Mouse (Mus musculus): ENCODE measurements at regions not wholly inside any gene's neighbourhood (a gene's known extent, or its start where the extent isn't known, plus 50 kb on each side); places are given as distances from the start of the nearest gene placed in this dataset.

DNA sequence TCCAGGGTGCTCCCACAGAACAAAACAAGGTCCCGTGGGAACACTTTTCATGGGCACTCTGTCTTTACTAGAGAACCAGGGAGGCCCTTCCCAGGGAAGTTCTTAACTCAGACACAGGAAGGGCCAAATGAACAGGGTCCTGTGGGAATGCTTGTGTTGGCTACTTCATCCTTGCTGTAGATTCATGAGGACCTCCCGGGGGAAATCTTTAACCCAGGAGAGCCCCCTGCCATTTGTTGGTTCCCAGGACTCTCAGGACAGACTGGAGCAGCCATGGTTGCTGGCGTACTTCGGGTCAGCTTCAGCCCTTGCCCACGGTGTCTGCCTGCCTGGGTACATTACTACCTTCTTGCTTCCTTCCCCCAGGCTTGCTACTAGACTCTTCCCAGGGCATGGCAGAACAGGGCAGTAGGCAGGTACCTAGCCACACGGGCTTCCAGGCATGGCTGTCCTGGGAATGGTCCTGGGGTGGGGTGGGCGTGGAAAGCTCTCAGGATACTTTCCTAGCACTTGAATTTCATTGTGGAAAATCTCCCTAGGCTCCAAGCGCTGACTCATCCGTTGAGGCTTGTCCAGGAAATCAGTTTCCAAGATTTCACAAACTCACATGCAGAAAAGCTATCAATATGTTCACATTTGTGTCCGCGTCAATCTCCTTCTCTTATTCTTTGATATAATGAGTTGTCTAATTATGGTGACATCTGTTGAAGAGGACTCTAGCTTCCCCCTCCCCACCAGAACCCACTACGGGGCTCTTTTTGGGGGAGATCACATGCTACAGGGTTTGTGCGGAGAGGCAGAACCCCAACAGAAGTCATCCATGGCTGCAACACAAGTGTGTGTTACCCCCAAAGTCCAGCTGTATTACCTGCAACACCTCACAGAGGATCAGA, 148.6 kb downstream of the Sec61b start:
- no peak for ATAC-seq (ENCODE audit: poor library complexity, severe bottlenecking)

DNA sequence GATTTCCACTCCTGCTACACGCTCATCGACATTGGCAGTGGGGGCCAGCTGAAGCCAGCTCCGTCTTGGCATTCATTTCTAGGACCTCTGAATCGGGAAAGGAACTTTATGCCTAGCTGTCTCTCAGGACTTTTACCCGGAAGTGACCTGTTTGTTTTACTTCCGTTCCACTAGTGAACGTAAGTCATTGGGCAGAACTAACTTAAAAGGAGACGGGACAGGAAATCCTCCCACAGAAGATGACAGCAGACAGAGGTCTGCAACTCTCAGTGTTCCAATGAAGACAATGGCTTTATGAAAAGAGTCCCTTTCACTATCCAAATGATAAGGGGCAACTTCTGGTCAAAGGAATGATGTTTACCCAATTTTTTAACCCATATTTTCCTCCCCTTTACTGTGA, 155.5 kb downstream of the Sec61b start:
- ATAC-seq (ENCODE audit: poor library complexity, severe bottlenecking) = peak; percentile 39

DNA sequence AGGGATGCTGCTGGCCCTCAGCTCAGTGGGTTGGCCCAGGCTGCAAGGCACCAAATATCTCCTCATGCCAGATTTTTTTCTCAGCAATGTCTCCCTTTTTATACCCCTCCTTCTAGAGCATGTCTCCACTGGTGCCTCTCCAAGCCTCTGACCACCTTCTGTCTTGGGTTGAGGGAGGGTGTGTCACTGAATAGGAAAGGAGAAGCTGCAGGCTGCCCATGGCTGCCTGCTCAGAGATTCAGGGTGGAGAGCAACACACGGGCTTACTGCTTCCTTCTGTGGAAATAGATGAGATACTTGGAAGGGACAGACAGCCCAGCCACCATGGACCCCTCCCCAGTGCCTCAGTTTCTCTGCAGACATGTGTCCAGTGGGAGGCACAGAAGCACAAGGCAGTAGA, 156.0 kb downstream of the Sec61b start:
- peak; percentile 74 for ATAC-seq (ENCODE audit: poor library complexity, severe bottlenecking)

DNA sequence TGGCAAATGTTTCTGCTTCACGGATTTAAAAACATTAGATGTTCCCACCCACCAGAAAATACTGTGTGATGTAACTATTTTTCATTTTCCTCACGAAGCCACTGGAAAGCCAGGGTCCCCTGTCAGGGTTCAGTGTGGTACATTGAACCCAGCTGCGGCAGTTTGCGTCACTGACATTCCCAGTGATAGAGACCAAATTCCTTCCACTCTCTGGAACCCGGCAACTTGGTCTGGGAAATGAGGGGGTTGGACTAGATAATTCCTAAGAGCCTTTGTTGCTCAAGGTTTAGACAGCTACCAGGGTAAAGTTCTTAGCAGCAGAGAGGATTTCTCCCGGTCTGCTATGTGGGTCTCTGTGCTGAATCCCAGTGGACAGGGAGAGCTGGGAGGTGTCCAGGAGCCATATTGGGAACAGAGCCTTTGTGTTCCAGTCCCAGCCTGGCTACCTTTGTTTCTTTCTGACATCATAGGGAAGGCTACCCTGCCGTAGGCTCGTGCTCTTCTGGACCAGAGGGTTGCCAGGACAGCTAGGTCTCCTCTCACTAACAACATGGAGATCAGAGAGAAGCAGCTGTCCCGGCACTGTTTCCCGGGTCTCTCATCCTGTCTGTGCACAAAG, 164.5 kb downstream of the Sec61b start:
- ATAC-seq (ENCODE audit: poor library complexity, severe bottlenecking) = no peak

- no peak for ATAC-seq (ENCODE audit: poor library complexity, severe bottlenecking)
These were observed 170.6 kb downstream of the Sec61b start for GRCm38 (mm10) chr4:47645093-47645492.

GRCm38 (mm10) chr4:47648701-47649100, 174.2 kb downstream of the Sec61b start:
- no peak for ATAC-seq (ENCODE audit: poor library complexity, severe bottlenecking)

DNA sequence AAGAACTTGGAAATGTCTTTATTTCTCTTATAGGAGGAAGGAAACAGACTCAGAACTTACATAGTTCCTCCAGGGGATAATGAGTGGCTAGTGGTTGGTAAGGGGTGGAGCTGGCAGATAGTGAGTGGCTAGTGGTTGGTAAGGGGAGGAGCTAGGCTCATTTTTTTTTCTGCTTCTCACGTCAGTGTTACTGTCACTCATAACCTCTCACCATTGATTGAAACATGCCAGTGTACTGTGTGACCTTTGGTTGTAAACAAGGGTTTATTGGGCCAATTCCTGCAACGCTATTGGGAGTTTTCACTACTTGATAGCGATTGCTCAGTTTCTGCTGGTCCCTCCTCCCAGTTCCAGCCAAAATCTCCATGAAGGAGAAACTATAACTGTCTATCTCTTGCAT, 175.5 kb downstream of the Sec61b start:
- no peak for ATAC-seq (ENCODE audit: poor library complexity, severe bottlenecking)

DNA sequence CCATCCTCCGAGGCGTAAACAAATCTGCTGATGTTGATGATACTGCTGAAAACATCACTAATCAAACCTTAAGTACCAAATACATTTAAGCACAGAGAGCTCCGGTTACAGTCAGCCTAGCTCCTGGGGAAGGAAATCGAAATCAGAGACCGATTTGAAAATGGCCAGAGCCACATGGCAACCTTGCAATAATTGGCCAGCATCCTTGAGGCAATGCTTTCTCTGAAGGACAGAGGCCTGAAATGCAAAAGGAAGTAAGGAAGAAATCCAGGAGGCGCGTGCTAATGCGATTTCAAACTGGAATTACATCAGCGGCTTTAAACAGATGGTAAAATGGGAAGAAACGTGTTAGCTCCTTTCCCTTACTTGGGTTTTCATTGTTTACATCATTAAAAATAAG, 177.1 kb downstream of the Sec61b start:
- ATAC-seq (ENCODE audit: poor library complexity, severe bottlenecking) = no peak

GRCm38 (mm10) chr4:47653143-47653542, 178.7 kb downstream of the Sec61b start:
- ATAC-seq (ENCODE audit: poor library complexity, severe bottlenecking) = no peak

GRCm38 (mm10) chr4:47669519-47669918, 195.1 kb downstream of the Sec61b start:
- ATAC-seq (ENCODE audit: poor library complexity, severe bottlenecking) = no peak

GRCm38 (mm10) chr4:47670476-47670875, 196.0 kb downstream of the Sec61b start:
- ATAC-seq (ENCODE audit: poor library complexity, severe bottlenecking) = no peak

DNA sequence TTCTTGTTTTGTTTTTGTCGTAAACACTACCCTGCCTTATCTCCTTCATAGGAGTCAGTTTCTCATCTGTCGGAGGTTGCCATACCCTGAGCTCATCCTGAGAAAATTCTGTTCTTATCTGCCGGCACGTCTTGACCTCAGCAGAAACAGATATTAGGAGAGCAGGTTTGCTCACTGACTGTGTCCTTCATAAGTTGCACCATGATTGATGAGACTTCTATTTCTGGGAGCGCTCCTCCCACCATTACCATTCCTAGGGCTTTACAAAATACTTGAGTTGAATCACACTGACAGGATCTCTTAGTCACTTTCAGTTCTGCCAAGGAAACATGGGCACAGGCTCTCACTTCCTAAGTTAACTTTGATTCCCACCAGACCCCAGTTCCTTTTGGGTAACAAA, 196.9 kb downstream of the Sec61b start:
- no peak for ATAC-seq (ENCODE audit: poor library complexity, severe bottlenecking)

GRCm38 (mm10) chr4:47681141-47681540, 206.7 kb downstream of the Sec61b start:
- ATAC-seq (ENCODE audit: poor library complexity, severe bottlenecking) = no peak

DNA sequence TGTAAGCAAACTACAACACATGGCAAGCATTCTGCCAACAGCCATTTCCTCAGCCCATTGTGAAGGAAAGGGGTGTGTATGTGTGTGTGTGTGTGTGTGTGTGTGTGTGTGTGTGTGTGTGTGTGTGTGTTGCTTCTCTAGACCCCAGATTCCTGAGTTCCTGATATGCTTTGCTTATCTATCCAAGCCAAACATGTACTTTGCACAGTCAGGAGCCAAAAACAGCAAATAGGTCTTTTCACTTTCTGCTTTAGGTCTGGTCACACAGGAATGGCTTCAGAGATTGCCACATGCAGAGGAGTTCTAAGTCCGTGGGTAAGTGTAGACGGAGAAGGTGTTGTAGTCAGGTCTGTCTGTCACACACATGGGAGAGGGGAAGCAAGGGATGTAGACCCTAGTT, 216.7 kb downstream of the Sec61b start:
- no peak for ATAC-seq (ENCODE audit: poor library complexity, severe bottlenecking)

DNA sequence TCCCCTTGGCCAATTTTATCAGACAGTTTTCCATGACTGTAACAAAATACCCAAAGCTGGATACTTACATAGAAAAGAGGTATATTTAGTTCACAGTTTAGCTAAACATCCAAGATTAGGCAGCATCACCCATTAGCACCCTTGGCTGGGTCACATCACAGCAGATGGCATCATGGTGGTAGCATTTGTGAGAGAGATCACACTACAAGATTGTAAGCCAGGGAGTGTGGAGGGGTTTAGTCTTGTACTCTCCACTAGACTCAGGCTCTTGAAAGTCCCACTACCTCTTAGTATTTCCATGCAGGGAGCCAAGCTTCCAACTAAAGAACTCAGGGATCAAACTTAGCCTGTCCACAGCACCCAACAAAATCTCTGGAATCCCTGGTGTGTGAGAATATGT, 218.2 kb downstream of the Sec61b start:
- ATAC-seq (ENCODE audit: poor library complexity, severe bottlenecking) = no peak

- ATAC-seq (ENCODE audit: poor library complexity, severe bottlenecking) = no peak
These were observed 218.8 kb downstream of the Sec61b start for GRCm38 (mm10) chr4:47693221-47693620.

- no peak for ATAC-seq (ENCODE audit: poor library complexity, severe bottlenecking)
These were observed 222.6 kb downstream of the Sec61b start for GRCm38 (mm10) chr4:47697071-47697470.

- no peak for ATAC-seq (ENCODE audit: poor library complexity, severe bottlenecking)
These were observed 224.1 kb downstream of the Sec61b start for GRCm38 (mm10) chr4:47698514-47698913.

- no peak for ATAC-seq (ENCODE audit: poor library complexity, severe bottlenecking)
These were observed 224.5 kb downstream of the Sec61b start for GRCm38 (mm10) chr4:47698926-47699325.

- no peak for ATAC-seq (ENCODE audit: poor library complexity, severe bottlenecking)
These were observed 229.0 kb downstream of the Sec61b start for GRCm38 (mm10) chr4:47703501-47703900.

DNA sequence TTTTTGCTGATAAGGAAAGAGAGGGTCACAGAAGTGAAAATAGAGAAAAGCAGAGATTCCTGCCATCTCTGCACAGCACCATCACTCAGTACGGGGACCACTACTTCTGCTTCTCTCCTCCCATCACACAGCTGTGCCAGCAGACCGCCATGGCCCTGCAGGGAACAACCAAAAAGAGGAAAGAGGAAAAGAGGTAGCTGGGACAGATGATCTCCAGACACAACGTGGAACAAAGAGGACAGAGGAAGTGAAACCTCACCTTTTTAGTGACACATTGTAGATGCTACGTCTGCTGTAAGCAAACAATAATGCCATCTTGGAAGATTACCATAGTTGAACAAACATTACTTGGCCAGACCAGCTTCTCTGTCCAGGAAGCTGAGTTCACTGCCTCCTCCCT, 230.1 kb downstream of the Sec61b start:
- peak; percentile 88 for ATAC-seq (ENCODE audit: poor library complexity, severe bottlenecking)

GRCm38 (mm10) chr4:47707966-47708365, 233.5 kb downstream of the Sec61b start:
- no peak for ATAC-seq (ENCODE audit: poor library complexity, severe bottlenecking)
